Mouse (Mus musculus): ENCODE data around the gene Nthl1.

- TF ChIP-seq CTCF (IDR thresholded peaks at IDR 0.05; ENCODE audit: low read depth) (no peak), EP300 (IDR thresholded peaks at IDR 0.05; ENCODE audit: low read depth) (peak; percentile 41; the same call in 1 of the 2 replicates)
Measured at GRCm38 (mm10) chr17:24669545-24670245, 37.2 kb downstream of the Nthl1 start, which contains the start of gene Zfp598.
